Mouse (Mus musculus): ENCODE measurements around the gene Glmn. TPM values are rescaled to one million over a fixed set of nuclear protein-coding genes. Genes with fewer than 3 reads are reported as not detected.

Glmn gene
- total RNA-seq, 1 experiment from 2014 or later = 18.9 TPM

GRCm38 (mm10) chr5:107521386-107521785 lies 76.3 kb downstream of the Glmn start:
- ATAC-seq (replicated peaks; ENCODE audit: low read depth, poor library complexity, severe bottlenecking) = no peak

GRCm38 (mm10) chr5:107518602-107519001 lies 79.1 kb downstream of the Glmn start:
- ATAC-seq (replicated peaks; ENCODE audit: low read depth, poor library complexity, severe bottlenecking) = no peak

GRCm38 (mm10) chr5:107516087-107516486 lies 81.6 kb downstream of the Glmn start:
- no peak for ATAC-seq (replicated peaks; ENCODE audit: low read depth, poor library complexity, severe bottlenecking)

- no peak for ATAC-seq (replicated peaks; ENCODE audit: low read depth, poor library complexity, severe bottlenecking)
These were observed 82.2 kb downstream of the Glmn start for GRCm38 (mm10) chr5:107515453-107515852.

- peak; percentile 99 for ATAC-seq (replicated peaks; ENCODE audit: low read depth, poor library complexity, severe bottlenecking)
These were observed 84.1 kb downstream of the Glmn start for GRCm38 (mm10) chr5:107513583-107513982.

GRCm38 (mm10) chr5:107511326-107511725 lies 86.4 kb downstream of the Glmn start:
- ATAC-seq (replicated peaks; ENCODE audit: low read depth, poor library complexity, severe bottlenecking) = no peak

- ATAC-seq (replicated peaks; ENCODE audit: low read depth, poor library complexity, severe bottlenecking) = no peak
These were observed 87.2 kb downstream of the Glmn start for GRCm38 (mm10) chr5:107510503-107510902.

GRCm38 (mm10) chr5:107507321-107507720 lies 90.4 kb downstream of the Glmn start, which contains the start of gene Gm42669:
Gene Gm42669 (plus strand): TSS chr5:107507621.
- ATAC-seq (replicated peaks; ENCODE audit: low read depth, poor library complexity, severe bottlenecking) = no peak

GRCm38 (mm10) chr5:107500741-107501140 lies 96.9 kb downstream of the Glmn start:
- ATAC-seq (replicated peaks; ENCODE audit: low read depth, poor library complexity, severe bottlenecking) = no peak

- no peak for ATAC-seq (replicated peaks; ENCODE audit: low read depth, poor library complexity, severe bottlenecking)
These were observed 97.7 kb downstream of the Glmn start for GRCm38 (mm10) chr5:107499891-107500535.

Other genes starting within 250 kb of the Glmn start
- gene Ephx4, start 195.2 kb downstream of the Glmn start, total RNA-seq (2017) = not detected in 2 replicates
- not detected in 2 replicates for gene Lpcat2b, start 166.3 kb downstream of the Glmn start, total RNA-seq (2017)
- 2.3 and 9.8 TPM in 2 replicates for gene Btbd8, start 159.9 kb downstream of the Glmn start, total RNA-seq (2017)
- gene Gm42669, start 90.3 kb downstream of the Glmn start, total RNA-seq (2017) = 0.50 TPM in 1 of 2 replicates, not detected in the other
- not detected in 2 replicates for gene 1700028K03Rik, start 63.2 kb downstream of the Glmn start, total RNA-seq (2017)
- gene Rpap2, start 515 bp downstream of the Glmn start, total RNA-seq (2017) = 25.8 and 30.9 TPM in 2 replicates
- gene Gfi1, start 128.1 kb upstream of the Glmn start, total RNA-seq (2017) = 9.0 and 9.8 TPM in 2 replicates
- gene Ube2d2b, start 232.2 kb upstream of the Glmn start, total RNA-seq (2017) = not detected in 2 replicates